Mouse (Mus musculus) kidney, postnatal 0 days (tissue): ENCODE results near the gene Gca. TPM values are rescaled to one million over a fixed set of nuclear protein-coding genes. Genes with fewer than 3 reads are reported as not detected.

Experiments used
- ATAC-seq: fragments of 200-750 bp; cut with Nextera tagmentation; replicated peaks from 2 replicates; pipeline ENCODE4 v1.8.0; 2017; ENCODE audit warnings: low read depth, moderate number of reproducible peaks, moderate TSS enrichment, moderate library complexity; ENCODE audit not compliant: low FRiP score
- DNase-seq: peaks from one replicate; pipeline ENCODE4 v3.0.0-alpha.2; 2016; ENCODE audit warnings: low spot score
- H3K27ac ChIP-seq: fragments of 300-500 bp; sonication (generic); 2 replicates; pipeline ENCODE4 v1.5.1; 2014; ENCODE audit warnings: mild to moderate bottlenecking
- H3K27me3 ChIP-seq: fragments of 300-500 bp; sonication (generic); 2 replicates; pipeline ENCODE4 v1.6.1; 2014; ENCODE audit warnings: low read length, mixed read lengths; ENCODE audit not compliant: insufficient read depth
- H3K36me3 ChIP-seq: fragments of 300-500 bp; sonication (generic); 2 replicates; pipeline ENCODE4 v1.6.1; 2014; ENCODE audit warnings: low read length, mixed read lengths; ENCODE audit not compliant: insufficient read depth
- H3K4me1 ChIP-seq: fragments of 300-500 bp; sonication (generic); replicated peaks from 2 replicates; pipeline ENCODE4 v1.6.1; 2014; ENCODE audit warnings: antibody characterized with exemption, low read length, mixed read lengths; ENCODE audit not compliant: insufficient read depth
- H3K4me2 ChIP-seq: fragments of 300-500 bp; sonication (generic); 2 replicates; pipeline ENCODE4 v1.6.1; 2014; ENCODE audit warnings: mild to moderate bottlenecking, low read length, moderate library complexity, mixed read lengths
- H3K4me3 ChIP-seq: fragments of 300-500 bp; sonication (generic); replicated peaks from 2 replicates; pipeline ENCODE4 v1.5.1; 2014; ENCODE audit warnings: low read depth, low read length
- H3K9ac ChIP-seq: fragments of 300-500 bp; sonication (generic); 2 replicates; pipeline ENCODE4 v1.6.1; 2014; ENCODE audit warnings: low read depth, low read length
- H3K9me3 ChIP-seq: fragments of 300-500 bp; sonication (generic); replicated peaks from 2 replicates; pipeline ENCODE4 v1.6.1; 2016; ENCODE audit warnings: low read length, inconsistent platforms, mixed read lengths
- CTCF ChIP-seq: IDR thresholded peaks from 2 replicates; pipeline ENCODE4 v1.5.1; 2016; ENCODE audit warnings: antibody characterized with exemption, low read depth, mild to moderate bottlenecking, moderate library complexity
- WGBS: fragments of 180-500 bp; shearing (Covaris S2); extraction: QIAGEN DNeasy Blood & Tissue Kit; methylation state at CpG from one replicate; pipeline ENCODE4 v1.1.7; 2014; 5-methylcytosine and 5-hydroxymethylcytosine counted together
- polyA plus RNA-seq: library from polyadenylated mRNA; unstranded; fragments of >200 nt; fragmentation: Nextera tagmentation; extraction: Ambion mirVana; gene quantifications from 2 replicates; pipeline ENCODE4 v1.2.1, GENCODE M21; 2015

Gene Gca
- polyA plus RNA-seq, 1 experiment from 2014 or later = 19.3 TPM

GRCm38 (mm10) chr2:62718411-62718810 lies 54.3 kb downstream of the Gca start:
- no peak for ATAC-seq
- Histone ChIP-seq H3K27ac (no peak overlapping the region), H3K9ac (no peak overlapping the region), H3K9me3 (no peaks in the 10 kb centered on the region), H3K4me2 (no peak overlapping the region), H3K4me1 (no peaks in the 10 kb centered on the region), H3K4me3 (no peak overlapping the region), H3K27me3 (no peaks in the 10 kb centered on the region), H3K36me3 (no peaks in the 10 kb centered on the region)
- DNase-seq = no peak
- no peak for TF ChIP-seq CTCF
- 39% methylated on average over 1 of the region's 1 CpGs for WGBS

GRCm38 (mm10) chr2:62725946-62726345 lies 61.9 kb downstream of the Gca start:
- WGBS = 41% methylated on average over 1 of the region's 1 CpGs
- H3K4me2 ChIP-seq = no peak overlapping the region

GRCm38 (mm10) chr2:62727732-62728131 lies 63.6 kb downstream of the Gca start:
- ATAC-seq = no peak
- Histone ChIP-seq H3K4me1 (no peaks in the 10 kb centered on the region), H3K4me2 (no peak overlapping the region)

More at GRCm38 (mm10) chr2:62725946-62726345, 61.9 kb downstream of the Gca start:
- Histone ChIP-seq H3K9me3 (no peaks in the 10 kb centered on the region), H3K36me3 (no peaks in the 10 kb centered on the region), H3K9ac (no peak overlapping the region), H3K27ac (no peak overlapping the region), H3K27me3 (no peaks in the 10 kb centered on the region), H3K4me3 (no peak overlapping the region), H3K4me1 (no peaks in the 10 kb centered on the region)
- DNase-seq (no peak), ATAC-seq (no peak)
- TF ChIP-seq CTCF = no peak

DNA sequence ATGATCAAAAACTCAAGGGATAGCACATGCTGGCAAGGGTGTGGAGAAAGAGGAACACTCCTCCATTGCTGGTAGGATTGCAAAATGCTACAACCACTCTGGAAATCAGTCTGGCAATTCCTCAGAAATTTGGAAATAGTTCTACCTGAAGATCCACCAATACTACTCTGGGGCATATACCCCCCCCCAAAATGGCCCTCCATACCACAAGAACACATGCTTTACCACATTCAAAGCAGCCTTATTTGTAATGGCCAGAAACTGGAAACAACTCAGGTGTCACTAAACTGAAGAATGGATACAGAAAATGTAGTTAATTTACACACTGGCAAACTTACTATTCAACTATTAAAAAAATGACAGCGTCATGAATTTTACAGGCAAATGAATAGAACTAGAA lies 66.6 kb downstream of the Gca start:
- DNase-seq (no peak), ATAC-seq (no peak)
- H3K4me3 ChIP-seq = no peak overlapping the region
- no peaks in the 10 kb centered on the region for H3K4me1 ChIP-seq
- H3K27me3 ChIP-seq = no peaks in the 10 kb centered on the region
- H3K36me3 ChIP-seq = no peaks in the 10 kb centered on the region
- no peaks in the 10 kb centered on the region for H3K9me3 ChIP-seq
- H3K27ac ChIP-seq = no peak overlapping the region
- WGBS = 88% methylated on average over 1 of the region's 1 CpGs
- H3K9ac ChIP-seq = no peak overlapping the region
- no peak for TF ChIP-seq CTCF
- H3K4me2 ChIP-seq = no peak overlapping the region

More at GRCm38 (mm10) chr2:62727732-62728131, 63.6 kb downstream of the Gca start:
- Histone ChIP-seq H3K4me3 (no peak overlapping the region), H3K36me3 (no peaks in the 10 kb centered on the region), H3K9ac (no peak overlapping the region), H3K27ac (no peak overlapping the region), H3K27me3 (no peaks in the 10 kb centered on the region), H3K9me3 (no peaks in the 10 kb centered on the region)
- no peak for TF ChIP-seq CTCF
- 91% methylated on average over 2 of the region's 2 CpGs for WGBS
- DNase-seq = no peak

- DNase-seq (no peak), ATAC-seq (no peak)
- WGBS = 77% methylated on average over 2 of the region's 2 CpGs
- H3K9ac ChIP-seq = no peak overlapping the region
- no peaks in the 10 kb centered on the region for H3K27me3 ChIP-seq
- no peaks in the 10 kb centered on the region for H3K36me3 ChIP-seq
- H3K4me3 ChIP-seq = no peak overlapping the region
- no peak overlapping the region for H3K4me2 ChIP-seq
- TF ChIP-seq CTCF = no peak
- no peaks in the 10 kb centered on the region for H3K9me3 ChIP-seq
- no peaks in the 10 kb centered on the region for H3K4me1 ChIP-seq
- H3K27ac ChIP-seq = no peak overlapping the region
These were observed 79.0 kb downstream of the Gca start for GRCm38 (mm10) chr2:62743098-62743497.

Other genes starting within 250 kb of the Gca start
- not detected in 2 replicates for gene Gcg, start 180.6 kb upstream of the Gca start, polyA plus RNA-seq
- gene Fap, start 90.2 kb upstream of the Gca start, polyA plus RNA-seq = 5.5 and 6.1 TPM in 2 replicates
- gene Ifih1, start 18.0 kb upstream of the Gca start, polyA plus RNA-seq = 5.5 and 6.2 TPM in 2 replicates